Mouse (Mus musculus) common myeloid progenitor, adult 5-6 weeks (primary cell): Measurements from ENCODE around the gene Ptprk. TPM values are rescaled to one million over a fixed set of nuclear protein-coding genes. Genes with fewer than 3 reads are reported as not detected.

ENCODE experiments used
- ATAC-seq: replicated peaks from 2 replicates; pipeline ENCODE4 v1.8.0; 2016; ENCODE audit warnings: low read depth, mild to moderate bottlenecking, moderate TSS enrichment, inconsistent platforms; ENCODE audit not compliant: poor library complexity, severe bottlenecking
- total RNA-seq: library from RNA; stranded (forward); fragments of 200-1000, 187-1606 nt; gene quantifications from 2 replicates; pipeline ENCODE4 v1.2.3, GENCODE M21; 2017

Ptprk gene
- total RNA-seq, 1 experiment from 2014 or later: 0.73 TPM

DNA sequence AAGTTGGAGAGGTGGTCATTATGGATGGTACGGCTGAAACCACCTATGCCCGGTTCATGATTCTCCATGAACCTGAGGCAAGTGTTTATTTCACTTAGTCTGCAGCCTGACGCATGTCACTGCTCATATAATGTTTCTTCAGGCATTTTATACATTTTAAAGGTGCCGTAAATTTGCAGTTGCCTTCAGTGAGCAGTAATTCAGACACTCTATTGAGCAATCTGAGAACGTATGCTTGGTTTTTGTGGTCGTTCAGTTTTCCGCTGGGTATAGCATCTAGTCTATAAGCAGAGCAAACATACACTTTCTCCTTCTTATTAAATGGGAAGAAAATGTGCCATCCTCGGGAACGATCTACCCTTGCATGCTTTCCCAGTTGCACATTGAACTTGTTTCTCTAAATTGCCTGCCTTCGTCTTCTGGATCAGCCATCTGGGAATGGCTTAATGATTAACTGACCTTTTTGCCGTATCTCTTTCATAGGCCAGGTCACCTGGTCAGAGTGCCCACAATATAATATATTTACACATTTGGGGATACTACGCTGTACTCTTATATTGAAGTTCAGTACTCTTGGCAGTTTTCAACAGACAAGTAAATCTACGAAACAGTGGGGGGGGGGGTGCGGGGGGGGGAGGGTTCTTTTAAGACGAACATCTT lies 313.1 kb downstream of the Ptprk start:
- ATAC-seq: no peak

DNA sequence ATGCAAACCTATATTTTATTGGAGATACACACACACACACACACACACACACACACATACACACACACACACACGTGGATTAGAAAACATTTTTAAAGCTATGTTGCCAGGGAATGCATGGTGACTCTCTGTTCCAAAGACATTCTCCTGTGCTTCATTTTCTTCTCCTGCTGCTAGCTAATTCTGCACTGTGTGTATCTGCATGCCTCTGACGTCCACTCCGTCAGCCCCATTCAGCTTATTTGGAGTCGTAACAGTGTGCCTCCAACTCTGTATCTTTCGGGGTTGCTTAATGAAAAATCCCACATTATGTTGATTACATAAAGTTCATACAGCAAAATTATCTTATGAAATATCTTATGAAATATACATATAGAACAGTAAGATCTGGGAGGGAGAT lies 316.5 kb downstream of the Ptprk start:
- ATAC-seq: no peak

DNA sequence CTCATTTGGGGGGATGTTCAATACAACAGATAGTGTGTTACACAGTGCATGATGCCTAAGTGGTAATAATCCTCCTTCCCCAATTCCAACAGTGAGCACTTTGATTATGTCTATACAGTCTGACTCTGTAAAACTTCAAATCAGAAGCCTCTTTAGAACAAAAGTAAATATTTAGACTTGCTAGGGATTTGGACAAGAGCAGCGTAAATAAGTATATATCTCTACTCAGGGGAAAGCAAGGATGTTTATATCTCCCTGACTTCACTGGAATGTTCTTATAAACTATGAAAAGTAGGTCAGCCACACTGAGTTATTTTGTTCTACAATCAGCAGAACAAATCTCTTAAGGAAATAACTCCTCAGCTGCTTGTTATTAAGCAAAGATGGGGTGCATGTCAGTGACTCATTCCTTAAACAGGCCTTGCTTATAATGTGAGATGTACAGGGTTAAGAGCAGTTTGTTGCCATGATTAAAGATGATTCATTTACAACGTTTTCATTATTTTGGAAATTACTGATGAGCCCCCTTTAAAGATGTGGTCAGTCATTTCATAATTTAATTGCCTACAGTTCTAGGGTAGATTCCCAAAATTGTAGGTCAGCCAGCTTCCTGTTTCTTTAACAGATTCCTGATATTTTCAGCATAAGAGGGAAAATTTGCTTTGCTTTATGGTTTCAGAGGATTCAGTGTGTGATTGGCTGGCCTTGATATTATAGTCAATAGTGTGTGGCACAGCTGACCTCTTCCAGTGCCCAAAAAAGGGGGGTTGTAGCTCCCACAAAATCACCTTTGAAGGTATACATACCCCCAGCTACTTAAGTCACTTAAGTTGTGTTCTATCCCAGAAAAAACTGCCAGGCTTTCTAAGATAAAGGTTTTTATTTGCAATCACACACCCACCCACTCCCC lies 321.2 kb downstream of the Ptprk start:
- ATAC-seq: no peak

DNA sequence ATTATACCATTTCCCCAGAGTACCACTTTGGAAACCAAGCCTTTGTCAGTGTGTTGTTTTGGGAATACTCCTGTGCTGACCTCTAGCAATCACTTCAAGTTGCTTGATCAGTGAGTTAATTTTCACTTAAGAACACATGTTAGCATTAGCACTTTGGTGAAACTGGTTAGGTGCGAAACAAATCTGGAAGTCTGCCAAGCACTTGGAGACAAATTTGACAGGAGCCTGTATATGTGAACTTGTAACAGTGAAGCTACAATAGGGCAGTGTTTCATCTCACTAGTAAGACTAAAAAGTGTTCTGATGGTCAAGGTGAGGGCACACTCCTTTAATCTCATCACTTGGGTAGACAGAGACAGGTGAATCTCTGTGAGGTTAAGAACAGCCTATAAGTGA lies 321.9 kb downstream of the Ptprk start:
- ATAC-seq: no peak

DNA sequence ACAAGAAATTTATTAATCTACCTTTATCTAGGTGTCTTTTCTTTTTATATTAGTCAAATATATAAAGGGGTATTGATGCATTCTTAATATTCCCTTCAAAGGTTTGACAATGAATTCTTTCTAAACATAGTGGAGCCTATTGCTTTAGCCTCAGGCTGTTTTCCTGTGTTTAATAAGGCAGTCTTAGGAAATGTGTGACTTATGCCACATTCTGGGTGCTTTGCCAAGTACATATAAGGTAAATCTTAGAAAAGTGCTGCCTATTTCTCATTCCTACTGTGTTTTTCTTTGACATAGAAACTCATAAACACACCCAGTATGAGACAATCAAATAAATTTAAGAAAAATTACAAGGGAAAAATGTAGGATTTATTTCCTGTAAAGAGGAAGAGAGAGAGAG lies 327.2 kb downstream of the Ptprk start:
- ATAC-seq: no peak

DNA sequence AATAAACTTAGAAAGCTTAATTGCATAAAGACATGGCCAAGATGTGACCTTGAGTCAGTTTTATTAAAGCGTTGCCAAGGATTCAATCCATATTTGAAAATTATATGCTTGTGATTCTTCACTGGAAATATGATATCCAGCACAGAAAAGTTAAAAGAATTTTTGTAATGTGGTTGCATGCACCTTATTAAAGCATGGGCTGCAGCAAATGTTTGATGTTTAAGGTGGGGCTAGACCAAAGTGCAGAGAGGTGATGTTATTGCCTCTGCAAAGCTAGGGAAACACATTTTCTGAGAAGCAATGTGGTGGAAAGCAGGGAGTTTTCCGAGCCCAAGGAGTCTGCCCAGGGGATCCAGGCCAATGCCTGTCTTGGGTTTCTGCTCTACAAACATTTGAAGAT lies 334.4 kb downstream of the Ptprk start:
- ATAC-seq: no peak

DNA sequence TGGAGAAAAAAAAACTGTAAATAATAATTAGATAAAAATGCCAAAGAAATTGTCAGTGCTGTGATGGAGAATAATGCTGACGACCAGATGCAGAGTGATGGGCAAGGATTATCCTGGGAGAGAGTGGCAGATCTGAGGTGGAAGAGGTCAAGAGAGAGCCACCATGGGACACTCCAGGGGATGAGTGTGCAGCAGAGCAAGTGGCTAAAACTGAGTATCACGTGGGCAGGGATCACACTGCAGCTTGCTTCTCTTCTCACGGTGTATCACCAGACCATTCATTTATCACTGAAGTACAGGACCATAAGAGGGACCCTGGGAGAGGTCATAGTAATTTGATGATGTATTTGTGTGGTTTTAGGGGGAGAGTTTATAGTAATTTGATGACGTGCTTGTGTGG lies 340.2 kb downstream of the Ptprk start:
- ATAC-seq: no peak

DNA sequence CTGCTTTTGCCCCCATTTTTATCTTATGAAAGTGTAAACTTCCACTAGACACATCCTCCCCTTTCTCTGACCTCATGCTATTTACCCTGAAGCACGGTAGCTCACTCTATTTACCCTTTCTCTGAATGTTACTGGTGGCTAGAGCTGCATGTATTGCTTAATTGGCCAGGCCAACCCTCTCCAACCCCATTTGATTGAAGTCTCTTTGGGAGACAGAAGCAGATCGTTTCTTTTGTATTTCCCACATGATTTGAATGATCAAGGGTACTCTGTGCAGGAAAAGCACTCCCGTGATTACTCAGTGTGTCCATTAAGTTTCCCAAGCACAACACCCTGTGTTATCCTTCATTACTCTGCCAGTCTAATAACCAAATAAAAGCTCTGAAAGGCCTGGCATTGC lies 348.0 kb downstream of the Ptprk start:
- no peak for ATAC-seq

DNA sequence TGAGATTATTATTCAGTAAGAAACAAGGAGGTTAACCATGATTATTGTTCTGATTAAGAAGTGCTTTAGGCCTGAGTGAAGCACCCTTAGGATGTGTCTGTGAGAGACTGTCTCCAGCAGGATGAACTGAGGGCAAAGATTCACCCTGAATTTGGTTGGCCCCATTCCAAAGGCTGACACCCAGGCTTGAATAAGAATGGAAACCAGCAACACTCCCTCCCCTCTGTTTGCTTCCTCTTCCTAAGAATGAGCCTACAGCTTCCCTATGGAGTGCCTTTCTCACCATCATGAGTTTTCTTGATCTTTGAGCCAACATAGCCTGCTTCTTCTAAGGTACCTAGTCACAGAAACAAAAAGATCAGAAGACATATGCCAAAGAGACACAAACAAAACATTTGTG lies 350.8 kb downstream of the Ptprk start:
- ATAC-seq: no peak

DNA sequence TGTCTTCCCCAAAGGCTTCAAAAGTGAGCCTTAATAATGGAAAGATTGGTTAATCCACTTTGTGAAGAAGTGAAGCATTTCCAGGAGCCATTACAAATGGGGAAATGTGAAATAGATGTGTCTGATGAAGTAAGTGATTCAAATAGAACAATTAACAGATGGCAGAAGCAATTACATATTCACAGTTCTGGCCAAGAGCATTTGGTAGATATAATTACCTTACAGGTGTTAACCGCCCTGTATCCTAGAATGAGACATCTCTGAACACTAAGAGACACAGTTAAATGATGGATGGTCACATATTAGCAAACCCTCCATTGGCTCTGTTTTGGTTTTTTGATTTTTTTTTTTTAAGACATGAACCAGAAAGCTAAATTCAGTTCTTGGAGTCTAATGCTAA lies 361.5 kb downstream of the Ptprk start:
- no peak for ATAC-seq

DNA sequence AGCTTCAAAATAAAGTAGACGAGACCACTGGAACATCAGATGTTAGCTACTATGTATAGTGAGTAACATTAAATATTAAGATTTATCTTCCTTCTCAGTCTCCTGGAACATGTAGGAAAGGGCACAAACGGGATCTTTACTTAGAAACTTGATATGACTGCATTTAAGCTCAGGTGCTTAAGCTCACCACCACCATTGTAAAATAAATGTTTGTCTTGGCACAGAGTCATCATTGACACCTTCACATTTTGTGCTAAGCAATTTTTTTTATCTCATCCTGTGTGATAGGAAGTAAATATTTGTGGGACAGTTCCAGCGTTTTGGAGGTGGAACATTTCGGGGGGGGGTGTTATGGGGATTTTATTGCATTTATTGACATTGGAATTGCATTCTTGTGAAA lies 375.2 kb downstream of the Ptprk start:
- no peak for ATAC-seq

DNA sequence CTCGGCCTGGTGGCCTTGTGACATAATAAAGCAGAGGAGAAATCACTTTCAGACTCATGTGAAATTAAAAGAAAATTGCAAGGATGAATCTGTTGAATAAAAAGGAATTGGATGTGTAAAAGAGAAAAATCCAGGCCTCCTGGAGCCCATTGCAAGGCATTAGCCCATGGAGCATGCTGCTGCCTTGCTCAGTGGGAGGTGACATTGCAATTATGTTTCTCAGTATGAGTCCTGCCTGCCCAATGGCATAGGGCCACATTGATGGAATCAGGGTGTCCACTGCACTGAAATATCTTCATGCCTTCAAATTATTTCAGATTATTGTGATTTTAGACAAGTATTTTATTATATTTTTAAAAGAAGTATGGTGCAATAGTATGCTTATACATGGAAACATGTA lies 376.0 kb downstream of the Ptprk start:
- ATAC-seq: no peak

DNA sequence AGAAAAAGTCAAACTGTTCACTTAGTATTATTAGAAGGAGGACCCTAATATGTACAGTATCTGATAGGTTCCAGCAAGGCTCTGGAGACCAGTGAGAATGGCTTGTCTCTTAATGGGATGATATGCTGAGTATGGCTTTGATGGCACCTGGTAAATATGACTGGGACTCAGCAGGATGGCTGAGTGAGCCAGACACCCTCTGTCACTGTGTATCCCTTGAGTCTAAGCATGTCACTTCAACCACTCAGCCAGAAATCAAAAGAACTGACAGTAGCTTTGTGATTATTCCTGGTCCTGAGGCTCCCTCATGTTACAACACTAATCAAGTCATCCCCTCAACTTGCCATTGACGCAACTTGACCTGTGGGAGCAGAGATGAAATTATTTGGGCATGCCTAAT lies 383.4 kb downstream of the Ptprk start:
- no peak for ATAC-seq

DNA sequence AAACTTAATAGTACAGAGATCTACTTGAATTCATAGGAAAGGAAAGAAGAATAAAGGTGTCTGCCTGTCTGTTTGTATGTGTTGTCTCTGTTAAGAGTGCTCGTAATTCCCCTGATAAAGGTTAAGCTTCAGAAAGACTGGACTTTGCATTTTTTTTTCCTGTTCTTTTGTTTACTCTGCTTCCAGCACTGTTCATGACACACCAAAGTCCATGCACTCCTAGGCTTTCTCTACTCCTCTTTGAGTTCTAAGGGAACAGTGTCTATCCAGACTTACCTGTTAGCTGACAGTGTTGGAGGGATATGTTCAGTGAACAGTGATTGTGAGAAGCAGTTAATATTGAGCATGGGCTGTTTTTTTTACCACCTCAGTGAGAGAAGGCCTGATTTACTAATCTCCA lies 385.3 kb downstream of the Ptprk start:
- no peak for ATAC-seq

DNA sequence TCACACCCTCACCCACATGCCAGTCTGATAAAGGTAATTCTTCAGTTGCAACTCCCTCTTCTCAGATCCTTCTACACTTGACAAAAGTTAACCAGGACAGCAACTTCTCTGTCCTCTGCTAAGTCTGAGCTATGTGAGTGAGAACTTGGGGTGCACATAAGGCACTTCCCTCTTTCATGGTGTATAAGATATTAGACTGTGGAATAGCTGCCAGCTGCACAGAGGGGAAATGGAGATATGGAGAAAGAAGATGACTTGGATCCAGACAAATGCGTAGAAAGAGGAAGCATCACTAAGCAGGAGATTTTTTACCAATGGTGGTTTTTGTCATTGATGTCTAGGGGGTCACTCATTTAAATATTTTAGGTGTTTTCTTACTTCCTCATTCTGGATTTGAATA lies 389.1 kb downstream of the Ptprk start:
- ATAC-seq: peak; percentile 96

DNA sequence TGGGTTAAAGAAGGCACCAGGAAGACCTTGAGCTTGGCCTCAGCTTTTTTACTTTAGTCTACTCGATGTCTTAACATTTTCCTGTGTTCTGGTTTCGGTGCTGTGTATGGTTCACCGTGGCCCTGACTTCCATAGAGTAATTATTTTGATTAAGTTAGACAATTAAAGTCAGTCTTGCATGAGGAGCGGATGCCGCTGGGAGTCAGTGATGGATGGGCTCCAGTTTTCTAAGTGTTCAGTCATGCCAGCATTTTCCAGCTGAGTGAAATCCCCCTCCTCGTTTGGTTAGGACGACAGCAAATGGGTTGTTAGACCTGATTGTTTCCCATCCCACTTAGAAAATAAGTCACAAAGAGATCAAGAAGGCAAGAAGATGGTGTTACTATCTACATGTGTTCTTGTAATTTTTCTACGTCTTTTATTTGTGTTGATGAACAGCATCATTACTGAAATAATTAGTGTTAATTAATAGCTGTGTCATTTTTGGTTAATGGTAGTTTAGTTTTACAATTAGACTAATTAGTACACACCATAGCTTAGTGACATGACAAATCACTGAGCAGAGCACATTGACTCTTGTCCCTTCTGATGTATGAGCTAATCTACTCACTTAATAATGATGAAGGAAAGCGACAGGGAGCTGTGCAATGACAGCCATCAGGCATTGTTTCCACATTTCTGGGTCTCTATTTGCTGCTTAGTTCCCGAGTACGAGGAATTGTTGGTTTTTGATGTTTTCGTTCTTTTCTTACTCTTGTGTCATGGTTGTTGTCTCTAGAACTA lies 390.3 kb downstream of the Ptprk start:
- no peak for ATAC-seq

DNA sequence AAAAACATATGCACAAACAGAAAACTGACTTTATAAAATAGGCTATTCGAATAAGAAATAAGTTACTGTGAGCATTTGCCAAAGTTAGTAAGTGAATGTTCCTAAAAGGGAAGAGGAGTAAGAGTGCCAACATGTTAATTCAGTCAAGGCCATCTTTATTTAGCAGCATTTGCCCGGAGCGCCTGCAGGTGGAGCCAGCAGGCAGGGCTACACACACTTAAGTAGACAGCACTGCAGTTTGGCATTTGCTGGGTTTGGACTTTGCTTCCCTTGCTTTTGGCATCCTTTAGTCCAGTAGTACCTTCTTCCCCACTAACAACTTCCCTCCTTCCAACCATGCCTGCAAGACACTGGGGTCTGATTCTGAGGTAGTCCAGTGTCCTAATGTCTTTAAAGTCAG lies 411.0 kb downstream of the Ptprk start:
- peak; percentile 99 for ATAC-seq

DNA sequence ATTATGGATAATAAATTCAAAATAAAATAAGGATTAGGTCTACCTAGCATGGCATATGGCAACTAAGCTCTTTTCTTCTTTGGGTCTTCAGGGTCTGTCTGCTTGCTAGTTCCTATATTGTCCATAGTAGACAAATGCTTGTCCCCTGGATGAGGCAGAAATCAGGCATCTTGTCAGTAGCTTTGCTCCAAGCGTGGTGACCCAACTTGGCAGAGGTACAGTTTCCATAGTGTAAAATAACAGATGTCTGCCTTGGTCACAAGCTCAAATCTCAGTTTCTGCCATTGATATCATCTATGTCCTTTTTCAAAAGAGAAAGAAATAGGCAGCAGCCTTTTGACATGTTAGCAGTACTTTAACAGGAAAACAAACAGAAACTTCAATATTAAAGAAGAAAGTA lies 416.4 kb downstream of the Ptprk start:
- ATAC-seq: no peak

DNA sequence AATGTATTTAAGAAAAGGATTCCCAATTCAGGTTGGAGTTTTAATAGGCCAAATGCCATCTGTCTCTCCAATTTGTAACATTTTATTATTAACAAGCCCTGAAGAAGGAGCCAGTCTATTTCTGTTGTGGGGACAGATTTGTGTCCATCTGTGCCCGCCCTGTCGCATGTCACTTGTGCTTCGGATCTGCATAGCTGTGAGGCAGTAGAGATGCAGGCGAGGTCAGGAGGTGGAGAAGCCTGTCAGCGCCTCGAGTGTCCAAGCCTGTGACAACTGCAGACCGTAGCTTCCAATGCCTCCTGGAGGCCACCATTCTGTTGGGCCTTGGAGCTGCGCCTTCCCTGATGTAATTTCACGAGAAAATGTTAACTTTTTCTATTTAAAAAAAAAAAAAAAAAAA lies 417.6 kb downstream of the Ptprk start:
- ATAC-seq: no peak

DNA sequence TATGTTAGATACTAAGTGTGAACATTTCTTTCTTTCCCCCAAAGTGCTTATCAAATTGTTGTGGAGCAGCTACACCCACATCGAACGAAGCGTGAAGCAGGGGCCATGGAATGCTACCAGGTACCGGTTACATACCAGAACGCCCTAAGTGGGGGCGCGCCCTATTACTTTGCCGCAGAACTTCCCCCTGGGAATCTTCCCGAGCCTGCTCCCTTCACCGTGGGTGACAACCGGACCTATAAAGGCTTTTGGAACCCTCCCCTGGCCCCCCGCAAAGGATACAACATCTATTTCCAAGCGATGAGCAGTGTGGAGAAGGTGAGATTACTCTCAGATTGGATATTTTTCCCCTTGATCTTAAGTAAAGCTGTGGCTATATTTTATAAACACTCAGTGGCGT lies 418.2 kb downstream of the Ptprk start:
- ATAC-seq: no peak

DNA sequence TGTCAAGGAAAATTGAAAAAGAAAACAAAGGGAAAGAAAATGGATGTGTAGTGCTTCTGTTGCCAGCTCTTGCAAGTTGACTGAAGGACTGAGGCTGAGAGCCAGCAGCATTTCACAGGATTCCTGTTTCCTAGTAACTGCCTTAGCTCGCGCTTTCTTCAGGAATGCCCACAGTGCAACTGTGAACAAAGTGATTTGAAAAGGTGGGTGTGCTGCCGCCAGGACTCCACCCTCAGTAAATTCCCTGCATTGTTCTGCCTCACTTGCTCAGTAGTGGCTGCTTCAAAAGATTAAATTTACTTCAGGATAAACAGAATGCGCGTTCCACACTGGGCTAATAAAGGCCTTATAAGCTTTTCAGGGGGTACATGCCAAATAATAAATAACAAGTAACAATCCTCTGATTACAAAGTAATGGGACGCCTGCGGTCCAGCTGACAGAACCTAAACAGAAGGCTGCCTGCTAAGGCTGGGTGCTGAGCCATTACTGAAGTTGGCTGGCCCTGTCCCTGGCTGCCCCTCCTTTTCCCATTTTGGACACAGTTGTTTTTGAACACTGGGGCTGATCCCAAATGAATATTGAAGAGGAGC lies 418.7 kb downstream of the Ptprk start:
- no peak for ATAC-seq
